Mouse (Mus musculus) embryonic facial prominence, embryonic 13.5 days (tissue): ENCODE measurements around the gene Selenok. TPM values are rescaled to one million over a fixed set of nuclear protein-coding genes. Genes with fewer than 3 reads are reported as not detected.

Experiments
- ATAC-seq: fragments of 200-750 bp; cut with Nextera tagmentation; 2 replicates; pipeline ENCODE4 v1.8.0; 2017; ENCODE audit warnings: low read depth; ENCODE audit not compliant: insufficient number of reproducible peaks, insufficient read depth, low FRiP score, low TSS enrichment
- H3K27ac ChIP-seq: fragments of 300-500 bp; sonication (generic); 2 replicates; pipeline ENCODE4 v1.5.1; 2015; ENCODE audit warnings: moderate library complexity, mild to moderate bottlenecking, inconsistent platforms
- H3K27me3 ChIP-seq: fragments of 300-500 bp; sonication (generic); 2 replicates; pipeline ENCODE4 v1.6.1; 2015; ENCODE audit warnings: mild to moderate bottlenecking, inconsistent platforms
- H3K36me3 ChIP-seq: fragments of 300-500 bp; sonication (generic); 2 replicates; pipeline ENCODE4 v1.6.1; 2015; ENCODE audit warnings: mild to moderate bottlenecking, inconsistent platforms
- H3K4me1 ChIP-seq: fragments of 300-500 bp; sonication (generic); 2 replicates; pipeline ENCODE4 v1.6.1; 2015; ENCODE audit warnings: inconsistent platforms
- H3K4me2 ChIP-seq: fragments of 300-500 bp; sonication (generic); 2 replicates; pipeline ENCODE4 v1.6.1; 2015; ENCODE audit warnings: moderate library complexity, mild to moderate bottlenecking, inconsistent platforms
- H3K4me3 ChIP-seq: fragments of 300-500 bp; sonication (generic); 2 replicates; pipeline ENCODE4 v1.5.1; 2015; ENCODE audit warnings: mild to moderate bottlenecking, inconsistent platforms
- H3K9ac ChIP-seq: fragments of 300-500 bp; sonication (generic); 2 replicates; pipeline ENCODE4 v1.6.1; 2015; ENCODE audit warnings: mild to moderate bottlenecking, inconsistent platforms
- H3K9me3 ChIP-seq: fragments of 300-500 bp; sonication (generic); 2 replicates; pipeline ENCODE4 v1.6.1; 2016; ENCODE audit warnings: inconsistent platforms
- WGBS: fragments of 180-500 bp; shearing (Covaris S2); methylation state at CpG from one replicate; pipeline ENCODE4 v1.1.7; 2015; ENCODE audit warnings: mixed read lengths; 5-methylcytosine and 5-hydroxymethylcytosine counted together
- polyA plus RNA-seq: library from polyadenylated mRNA; unstranded; fragments of >200 nt; fragmentation: Nextera tagmentation; extraction: Ambion mirVana; gene quantifications from 2 replicates; pipeline ENCODE4 v1.2.1, GENCODE M21; 2015

Gene Selenok
- polyA plus RNA-seq, 1 experiment from 2014 or later: 308 TPM

GRCm38 (mm10) chr14:29997345-29997744 is 29.2 kb downstream of the Selenok start:
- Histone ChIP-seq H3K4me3 (no peak overlapping the region), H3K36me3 (peaks cover 48% of the 10 kb centered on the region), H3K9me3 (no peaks in the 10 kb centered on the region), H3K9ac (no peak overlapping the region), H3K27me3 (no peaks in the 10 kb centered on the region), H3K27ac (no peak overlapping the region), H3K4me1 (0 out of 2 replicates have a peak, but pooled peaks cover 2% of the 10 kb centered on the region), H3K4me2 (no peak overlapping the region)
- ATAC-seq: no peak

DNA sequence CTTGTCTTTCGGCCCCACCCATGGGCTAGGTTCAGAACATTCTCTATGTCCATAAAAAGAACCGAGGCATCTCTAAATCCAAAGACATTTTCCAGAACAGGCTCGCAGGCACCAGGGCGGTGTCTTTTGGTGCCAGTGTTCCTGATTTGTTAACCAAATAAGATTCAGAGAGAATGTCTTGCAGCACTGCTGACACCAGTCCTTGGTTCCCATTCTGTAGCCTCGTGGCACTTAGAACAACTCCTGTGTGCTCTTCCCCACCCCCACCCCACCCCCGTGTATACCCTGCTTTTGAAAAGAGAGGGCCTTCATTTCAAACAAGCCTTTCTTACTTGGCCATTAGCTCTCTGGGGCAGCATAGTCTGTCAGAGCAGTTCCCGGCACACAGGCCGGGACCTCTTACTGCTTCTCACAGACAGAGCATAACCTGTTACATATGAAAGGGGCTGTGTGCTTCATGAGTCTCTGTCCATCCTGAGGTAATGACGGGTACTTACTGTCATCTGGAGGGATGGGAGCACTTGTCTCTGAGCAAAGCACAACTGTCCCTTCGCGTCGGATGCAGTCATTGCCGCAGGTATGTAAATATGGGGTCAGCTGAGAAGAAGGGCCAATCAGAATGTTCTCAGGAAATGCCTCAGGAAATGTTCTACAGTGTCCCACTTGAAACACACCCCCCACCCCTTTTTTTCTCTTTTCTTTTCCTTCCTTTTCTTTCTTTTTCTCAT is 30.8 kb downstream of the Selenok start:
- 82% methylated on average over 13 of the region's 13 CpGs for WGBS
- ATAC-seq: no peak
- no peaks in the 10 kb centered on the region for H3K9me3 ChIP-seq
- peaks cover 32% of the 10 kb centered on the region for H3K36me3 ChIP-seq
- H3K4me1 ChIP-seq: 0 out of 2 replicates have a peak, but pooled peaks cover 2% of the 10 kb centered on the region
- no peak overlapping the region for H3K9ac ChIP-seq
- H3K27ac ChIP-seq: no peak overlapping the region
- no peak overlapping the region for H3K4me3 ChIP-seq
- no peaks in the 10 kb centered on the region for H3K27me3 ChIP-seq
- H3K4me2 ChIP-seq: no peak overlapping the region

DNA sequence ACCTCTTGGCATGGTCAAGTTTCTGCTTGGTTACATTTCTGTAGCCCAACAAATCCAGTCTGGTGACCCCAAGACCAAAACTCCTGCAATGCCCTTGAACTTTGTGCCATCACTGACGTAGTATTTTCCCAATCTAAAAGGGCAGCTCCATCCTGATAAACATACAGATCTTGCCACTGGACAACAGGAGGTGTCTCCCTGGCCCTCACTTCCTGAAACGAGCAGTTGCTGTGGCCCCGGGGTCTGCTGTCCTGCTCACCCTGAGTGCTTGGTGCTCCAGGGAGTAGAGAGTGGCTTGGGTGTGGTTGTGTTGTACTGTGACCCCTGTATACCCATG is 31.3 kb downstream of the Selenok start:
- Histone ChIP-seq H3K4me2 (no peak overlapping the region), H3K27me3 (no peaks in the 10 kb centered on the region), H3K36me3 (peaks cover 27% of the 10 kb centered on the region), H3K27ac (no peak overlapping the region), H3K9ac (no peak overlapping the region), H3K4me3 (no peak overlapping the region), H3K9me3 (no peaks in the 10 kb centered on the region), H3K4me1 (0 out of 2 replicates have a peak, but pooled peaks cover 2% of the 10 kb centered on the region)
- no peak for ATAC-seq
- WGBS: 89% methylated on average over 3 of the region's 3 CpGs

DNA sequence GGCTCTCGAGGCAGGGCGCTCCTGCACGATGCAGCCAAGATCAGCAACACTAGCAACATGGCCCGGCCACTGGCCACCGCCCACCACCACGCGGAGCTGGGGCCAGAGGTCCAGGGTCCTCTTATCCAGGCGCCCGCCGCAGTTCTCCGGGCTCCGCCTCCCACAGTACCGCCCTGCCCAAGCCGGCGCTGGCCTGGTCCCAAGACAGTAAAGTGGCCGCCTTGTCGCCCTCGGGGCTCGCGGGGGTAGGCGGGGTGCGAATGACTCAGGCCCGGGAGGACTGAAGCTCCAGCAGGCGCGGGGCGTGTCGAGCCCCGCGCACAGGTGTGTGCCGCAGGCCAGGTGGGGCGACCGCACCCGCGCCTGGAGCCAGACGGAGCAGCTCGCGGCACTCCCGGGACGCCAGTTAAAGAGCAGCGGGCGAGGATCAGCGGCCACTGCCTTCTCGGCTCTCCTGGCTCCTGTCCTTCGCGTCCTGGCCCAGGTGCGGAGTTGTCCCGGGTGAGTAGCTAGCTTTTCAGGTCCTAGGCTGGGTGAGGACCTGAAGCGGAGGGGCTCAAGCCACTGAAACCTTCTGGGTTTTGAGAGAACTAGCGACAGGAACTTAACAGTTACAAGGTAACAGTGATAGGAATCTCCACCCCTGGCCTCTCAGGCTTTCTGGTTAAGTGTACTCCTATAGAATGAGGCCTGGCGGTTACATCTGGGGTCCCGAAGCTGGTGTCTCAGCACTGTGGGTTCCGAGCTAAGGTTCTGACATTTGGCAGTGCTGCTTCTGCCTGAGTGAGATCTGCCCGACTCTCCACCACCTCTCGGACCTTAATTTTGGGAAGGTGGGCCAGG is 40.8 kb downstream of the Selenok start, which contains the start of the genes Il17rb and Chdh:
Gene Il17rb, minus strand, starts transcription at position 164 of the 843 bp plus-strand sequence.
Gene Chdh, plus strand, starts transcription at position 291 of the 843 bp plus-strand sequence.
- H3K4me3 ChIP-seq: peak within 1 kb of the TSS; percentile 48
- peak within 1 kb of the TSS; percentile 94 for H3K4me2 ChIP-seq
- no peak for ATAC-seq
- no peaks in the 10 kb centered on the region for H3K36me3 ChIP-seq
- peaks cover 37% of the 10 kb centered on the region for H3K27me3 ChIP-seq
- no peaks in the 10 kb centered on the region for H3K9me3 ChIP-seq
- WGBS: 8% methylated on average over 54 of the region's 54 CpGs
- H3K4me1 ChIP-seq: peaks cover 25% of the 10 kb centered on the region; the same call in 1 of the 2 replicates
- H3K27ac ChIP-seq: peak within 1 kb of the TSS; percentile 39; the same call in 1 of the 2 replicates
- H3K9ac ChIP-seq: peak within 1 kb of the TSS; percentile 60

GRCm38 (mm10) chr14:30009864-30010560 is 41.9 kb downstream of the Selenok start:
- 61% methylated on average over 10 of the region's 10 CpGs for WGBS
- Histone ChIP-seq H3K27ac (peak overlapping the region; percentile 39; the same call in 1 of the 2 replicates), H3K4me3 (no peak overlapping the region), H3K27me3 (peaks cover 37% of the 10 kb centered on the region), H3K9ac (no peak overlapping the region), H3K4me2 (peak overlapping the region; percentile 94; the same call in 1 of the 2 replicates), H3K4me1 (peaks cover 28% of the 10 kb centered on the region; the same call in 1 of the 2 replicates), H3K9me3 (no peaks in the 10 kb centered on the region), H3K36me3 (no peaks in the 10 kb centered on the region)
- 0 out of 2 replicates have a peak, but pooled peaks have one; percentile 26 for ATAC-seq

DNA sequence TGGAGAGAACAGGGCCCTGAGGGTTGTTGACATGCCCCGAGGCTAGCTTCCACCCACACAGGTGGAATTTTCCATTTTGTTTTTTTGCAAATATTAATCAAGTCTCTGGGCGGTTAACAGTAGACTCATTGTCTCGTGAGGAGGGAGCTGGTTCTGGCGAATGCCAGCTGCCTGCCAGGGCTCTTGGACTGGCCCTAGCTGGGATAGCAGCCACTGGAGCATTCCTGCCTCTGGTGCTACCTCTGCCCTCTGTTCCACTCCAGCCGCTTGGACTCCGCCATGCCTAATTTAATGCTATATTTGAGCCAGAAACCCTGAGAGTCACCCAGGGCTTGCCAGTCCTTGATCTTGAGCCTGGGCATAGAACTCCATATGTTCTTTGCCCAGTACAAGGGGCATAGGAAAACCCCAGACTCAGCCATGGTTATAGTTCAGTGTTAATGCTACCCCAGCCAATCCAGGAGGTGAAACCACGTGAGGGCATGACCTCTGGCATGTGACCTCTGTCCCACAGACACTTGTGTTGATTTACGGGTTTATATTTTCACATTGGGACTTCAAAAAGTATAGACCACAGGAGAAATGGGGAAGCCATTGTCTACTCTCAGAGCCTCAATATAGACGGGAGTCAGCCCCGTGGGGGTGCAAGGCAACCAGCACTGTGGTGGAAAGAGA is 43.9 kb downstream of the Selenok start:
- Histone ChIP-seq H3K4me1 (peaks cover 28% of the 10 kb centered on the region; the same call in 1 of the 2 replicates), H3K27ac (no peak overlapping the region; the same call in 1 of the 2 replicates)

GRCm38 (mm10) chr14:30014487-30014886 is 46.4 kb downstream of the Selenok start:
- H3K4me3 ChIP-seq: no peak overlapping the region
- H3K9ac ChIP-seq: no peak overlapping the region
- 51% methylated on average over 10 of the region's 10 CpGs for WGBS
- H3K27me3 ChIP-seq: peaks cover 13% of the 10 kb centered on the region
- H3K36me3 ChIP-seq: no peaks in the 10 kb centered on the region
- peaks cover 16% of the 10 kb centered on the region; the same call in 1 of the 2 replicates for H3K4me1 ChIP-seq
- ATAC-seq: no peak
- H3K27ac ChIP-seq: no peak overlapping the region
- H3K4me2 ChIP-seq: no peak overlapping the region
- H3K9me3 ChIP-seq: no peaks in the 10 kb centered on the region

More for the DNA sequence above, 43.9 kb downstream of the Selenok start:
- H3K4me3 ChIP-seq: no peak overlapping the region
- H3K4me2 ChIP-seq: no peak overlapping the region
- WGBS: 71% methylated on average over 10 of the region's 10 CpGs
- H3K36me3 ChIP-seq: no peaks in the 10 kb centered on the region
- no peak for ATAC-seq
- peaks cover 35% of the 10 kb centered on the region for H3K27me3 ChIP-seq
- H3K9me3 ChIP-seq: no peaks in the 10 kb centered on the region
- no peak overlapping the region for H3K9ac ChIP-seq

- Histone ChIP-seq H3K9ac (no peak overlapping the region), H3K27me3 (peaks cover 8% of the 10 kb centered on the region; the same call in 1 of the 2 replicates), H3K4me2 (no peak overlapping the region), H3K4me1 (peaks cover 13% of the 10 kb centered on the region), H3K4me3 (no peak overlapping the region), H3K36me3 (no peaks in the 10 kb centered on the region), H3K27ac (no peak overlapping the region), H3K9me3 (no peaks in the 10 kb centered on the region)
- WGBS: 44% methylated on average over 1 of the region's 1 CpGs
- ATAC-seq: no peak
Observed at GRCm38 (mm10) chr14:30015008-30015407, 46.9 kb downstream of the Selenok start.

GRCm38 (mm10) chr14:30016666-30017065 is 48.6 kb downstream of the Selenok start:
- Histone ChIP-seq H3K4me2 (no peak overlapping the region), H3K4me1 (peaks cover 13% of the 10 kb centered on the region), H3K9me3 (no peaks in the 10 kb centered on the region), H3K4me3 (no peak overlapping the region), H3K27ac (no peak overlapping the region), H3K27me3 (no peaks in the 10 kb centered on the region), H3K36me3 (no peaks in the 10 kb centered on the region), H3K9ac (no peak overlapping the region)
- no peak for ATAC-seq
- WGBS: 85% methylated on average over 5 of the region's 5 CpGs

GRCm38 (mm10) chr14:30017794-30018462 is 49.8 kb downstream of the Selenok start:
- H3K9ac ChIP-seq: no peak overlapping the region
- H3K27ac ChIP-seq: no peak overlapping the region
- H3K9me3 ChIP-seq: no peaks in the 10 kb centered on the region
- H3K4me2 ChIP-seq: no peak overlapping the region
- WGBS: 87% methylated on average over 8 of the region's 8 CpGs
- no peak overlapping the region for H3K4me3 ChIP-seq
- no peaks in the 10 kb centered on the region for H3K36me3 ChIP-seq
- ATAC-seq: no peak
- H3K4me1 ChIP-seq: peaks cover 13% of the 10 kb centered on the region
- no peaks in the 10 kb centered on the region for H3K27me3 ChIP-seq
